Mouse (Mus musculus) forebrain, embryonic 16.5 days (tissue): ENCODE results near the gene Ceacam3. TPM values are rescaled to one million over a fixed set of nuclear protein-coding genes. Genes with fewer than 3 reads are reported as not detected.

Experiments used
- polyA plus RNA-seq: library from polyadenylated mRNA; unstranded; fragments of >200 nt; fragmentation: Nextera tagmentation; extraction: Ambion mirVana; gene quantifications from 2 replicates; pipeline ENCODE4 v1.2.1, GENCODE M21; 2015

Gene Ceacam3
- polyA plus RNA-seq, 1 experiment from 2014 or later = not detected

Other genes with a start within 250 kb of the Ceacam3 start
- 0.15 TPM in 2 replicates for gene Ptgir, start 243.8 kb upstream of the Ceacam3 start, polyA plus RNA-seq
- gene Calm3, start 226.2 kb upstream of the Ceacam3 start, polyA plus RNA-seq = 308 and 333 TPM in 2 replicates
- 85.3 and 118 TPM in 2 replicates for gene Pnmal2, start 205.6 kb upstream of the Ceacam3 start, polyA plus RNA-seq
- gene Pnmal1, start 190.6 kb upstream of the Ceacam3 start, polyA plus RNA-seq = 50.1 and 60.9 TPM in 2 replicates
- gene Gm42372, start 167.2 kb upstream of the Ceacam3 start, polyA plus RNA-seq = 3.7 and 4.1 TPM in 2 replicates
- gene Ccdc8, start 157.6 kb upstream of the Ceacam3 start, polyA plus RNA-seq = 7.3 and 8.9 TPM in 2 replicates
- 115 and 121 TPM in 2 replicates for gene Ppp5c, start 122.4 kb upstream of the Ceacam3 start, polyA plus RNA-seq
- 4.4 TPM in 2 replicates for gene Hif3a, start 87.9 kb upstream of the Ceacam3 start, polyA plus RNA-seq
- 2.2 and 3.4 TPM in 2 replicates for gene Psg16, start 76.2 kb upstream of the Ceacam3 start, polyA plus RNA-seq
- gene Psg29, start 53.2 kb downstream of the Ceacam3 start, polyA plus RNA-seq = not detected in 2 replicates